In the genomic region with DNA sequence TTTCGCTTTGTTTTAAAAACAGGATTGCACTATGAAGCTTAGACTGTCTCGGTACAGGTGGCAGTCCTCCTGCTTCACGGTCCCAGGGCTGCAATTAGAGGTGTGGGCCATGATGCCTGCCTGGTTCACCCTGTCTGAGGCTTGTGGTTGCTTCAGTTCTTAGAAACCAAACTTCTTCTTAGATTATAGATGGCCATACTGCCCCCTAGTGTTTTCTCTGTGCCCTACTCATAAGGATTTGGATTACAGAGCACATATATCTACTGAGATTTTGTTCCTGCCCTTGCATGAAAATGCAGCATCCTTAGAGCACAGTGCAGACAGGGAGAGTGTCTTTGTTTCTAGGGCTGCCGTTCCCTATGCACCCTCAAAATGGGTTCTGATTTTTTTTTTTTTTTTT, we compare ENCODE assay signal across 8 mouse cellular contexts.
DNase-seq lines count a peak whose midpoint lies in the region; ATAC-seq and TF ChIP-seq lines count a peak whose summit lies in the region.

No protein-coding gene starts in this region.

- no peaks in the 10 kb centered on the region for H3K27me3 ChIP-seq in heart, adult 2 months (ENCODE audit: control insufficient read depth, insufficient read depth, low read length)
- H3K27me3 ChIP-seq in heart, embryonic 12.5 days (replicated peaks) = no peaks in the 10 kb centered on the region
- H3K27me3 ChIP-seq in hindbrain, embryonic 12.5 days = no peaks in the 10 kb centered on the region
- no peaks in the 10 kb centered on the region for H3K27me3 ChIP-seq in liver, embryonic 11.5 days (replicated peaks; ENCODE audit: control insufficient read depth, insufficient read depth, low read length)

- no peak overlapping the region for H3K9ac ChIP-seq in heart, adult 2 months (ENCODE audit: low read depth, low read length)
- H3K9ac ChIP-seq in heart, embryonic 12.5 days = no peak overlapping the region
- H3K9ac ChIP-seq in ES-E14 (ENCODE audit: insufficient read depth, low read depth, low read length, poor library complexity, severe bottlenecking) = no peak overlapping the region
- H3K9ac ChIP-seq in hindbrain, embryonic 12.5 days = no peak overlapping the region
- no peak overlapping the region for H3K9ac ChIP-seq in liver, embryonic 11.5 days (ENCODE audit: low read depth, low read length)

- intact Hi-C loops in heart, adult 2 months (cut with DNase I) = loop anchor here (1.0 to 5.0 kb wide), 3 partner anchors 38 to 192 kb away; a partner anchor contains a TSS

- H3K79me2 ChIP-seq in heart, adult 2 months (replicated peaks; ENCODE audit: control insufficient read depth, insufficient read depth, low read length) = no peaks in the 10 kb centered on the region; the same call in 1 of the 2 replicates

- DNase-seq in heart, adult 2 months = no peak
- DNase-seq in ES-E14 (ENCODE audit: low read depth, low spot score) = peak; percentile 54
- peak; percentile 78 for DNase-seq in embryo, embryonic 10 days (ENCODE audit: low spot score)
- no peak for DNase-seq in liver, embryonic 11.5 days (ENCODE audit: low spot score)
- peak; percentile 81 for DNase-seq in retina, postnatal 1 day
- no peak for DNase-seq in gastrocnemius, postnatal 25 days

- H3K36me3 ChIP-seq in heart, adult 2 months (ENCODE audit: control insufficient read depth, insufficient read depth, low read length) = no peaks in the 10 kb centered on the region
- no peaks in the 10 kb centered on the region for H3K36me3 ChIP-seq in heart, embryonic 12.5 days
- no peaks in the 10 kb centered on the region for H3K36me3 ChIP-seq in ES-E14 (ENCODE audit: control insufficient read depth, insufficient read depth, low read length, poor library complexity, severe bottlenecking)
- no peaks in the 10 kb centered on the region for H3K36me3 ChIP-seq in hindbrain, embryonic 12.5 days
- H3K36me3 ChIP-seq in liver, embryonic 11.5 days (ENCODE audit: control insufficient read depth, insufficient read depth, low read length) = no peaks in the 10 kb centered on the region

- H3K27ac ChIP-seq in heart, adult 2 months = no peak overlapping the region
- H3K27ac ChIP-seq in heart, embryonic 12.5 days (ENCODE audit: poor library complexity, severe bottlenecking) = no peak overlapping the region
- H3K27ac ChIP-seq in ES-E14 (ENCODE audit: insufficient read depth, low read depth, low read length, poor library complexity, severe bottlenecking) = no peak overlapping the region
- no peak overlapping the region for H3K27ac ChIP-seq in hindbrain, embryonic 12.5 days
- H3K27ac ChIP-seq in liver, embryonic 11.5 days (ENCODE audit: low read depth, low read length) = no peak overlapping the region

- no peak overlapping the region for H3K4me3 ChIP-seq in heart, adult 2 months
- H3K4me3 ChIP-seq in heart, embryonic 12.5 days = no peak overlapping the region
- H3K4me3 ChIP-seq in ES-E14 (ENCODE audit: insufficient read depth in 1 of 2, low read depth in 1 of 2, low read length in 2 of 2, poor library complexity in 1 of 2, severe bottlenecking in 1 of 2) = no peak overlapping the region
- H3K4me3 ChIP-seq in hindbrain, embryonic 12.5 days = no peak overlapping the region
- no peak overlapping the region for H3K4me3 ChIP-seq in liver, embryonic 11.5 days (ENCODE audit: low read depth, low read length)

- H3K4me1 ChIP-seq in heart, adult 2 months (ENCODE audit: control insufficient read depth, insufficient read depth, low read length) = peaks cover 5% of the 10 kb centered on the region
- peaks cover 29% of the 10 kb centered on the region for H3K4me1 ChIP-seq in heart, embryonic 12.5 days (replicated peaks)
- no peaks in the 10 kb centered on the region for H3K4me1 ChIP-seq in ES-E14 (ENCODE audit: control insufficient read depth in 2 of 2, insufficient read depth in 2 of 2, low read length in 2 of 2, poor library complexity in 1 of 2)
- peaks cover 14% of the 10 kb centered on the region for H3K4me1 ChIP-seq in hindbrain, embryonic 12.5 days
- peaks cover 10% of the 10 kb centered on the region for H3K4me1 ChIP-seq in liver, embryonic 11.5 days (replicated peaks; ENCODE audit: control insufficient read depth, insufficient read depth, low read length)

- ATAC-seq in heart, embryonic 12.5 days (ENCODE audit: insufficient number of reproducible peaks, low FRiP score) = no peak
- peak; percentile 46; the same call in 1 of the 2 replicates for ATAC-seq in hindbrain, embryonic 12.5 days (ENCODE audit: low FRiP score)
- ATAC-seq in liver, embryonic 11.5 days (replicated peaks; ENCODE audit: low FRiP score) = peak; percentile 36; the same call in 1 of the 2 replicates

- no peaks in the 10 kb centered on the region for H3K9me3 ChIP-seq in heart, embryonic 12.5 days (replicated peaks)
- H3K9me3 ChIP-seq in ES-E14 (ENCODE audit: control insufficient read depth, insufficient read depth, low read depth, low read length) = no peaks in the 10 kb centered on the region
- H3K9me3 ChIP-seq in hindbrain, embryonic 12.5 days (replicated peaks) = no peaks in the 10 kb centered on the region
- H3K9me3 ChIP-seq in liver, embryonic 11.5 days (ENCODE audit: control insufficient read depth, low read length) = no peaks in the 10 kb centered on the region

- TF ChIP-seq EP300 in heart, adult 2 months (IDR thresholded peaks at IDR 0.05; ENCODE audit: insufficient read depth, low read depth, low read length) = no peak

- WGBS in heart, adult 2 months = 50% methylated on average over 4 of the region's 4 CpGs
- 55% methylated on average over 4 of the region's 4 CpGs for WGBS in heart, embryonic 12.5 days
- WGBS in hindbrain, embryonic 12.5 days = 62% methylated on average over 4 of the region's 4 CpGs
- WGBS in liver, embryonic 11.5 days = 58% methylated on average over 4 of the region's 4 CpGs

- H3K4me2 ChIP-seq in heart, embryonic 12.5 days = no peak overlapping the region
- no peak overlapping the region for H3K4me2 ChIP-seq in hindbrain, embryonic 12.5 days (replicated peaks)
- H3K4me2 ChIP-seq in liver, embryonic 11.5 days = no peak overlapping the region

- in situ Hi-C loops in ES-E14 (cut with MboI; ENCODE audit: low sequenced_read_pairs in 2 of 2, unreplicated experiment in 2 of 2) = loop anchor here in 1 of 2 experiments (10.0 kb wide), 1 partner anchor 194 kb away; no protein-coding TSS in a partner anchor

- TF ChIP-seq CTCF in heart, adult 2 months (IDR thresholded peaks at IDR 0.05) = peak; percentile 81

- no peak for TF ChIP-seq POLR2A in heart, adult 2 months (IDR thresholded peaks at IDR 0.05; ENCODE audit: insufficient read depth, low read depth, low read length)

TF ChIP-seq in ES-E14, 5 proteins besides CTCF, POLR2A, EP300 and RAD21:
- no peak for TF ChIP-seq HCFC1 (IDR thresholded peaks at IDR 0.05; ENCODE audit: borderline replicate concordance, insufficient read depth, low read length)
- TF ChIP-seq MAFK (IDR thresholded peaks at IDR 0.05; ENCODE audit: insufficient read depth, low read depth, low read length) = no peak
- no peak for TF ChIP-seq CHD2 (IDR thresholded peaks at IDR 0.05; ENCODE audit: low read depth, low read length)
- 0 out of 2 replicates have a peak, but pooled peaks have one; percentile 17 for TF ChIP-seq ZC3H11A (IDR thresholded peaks at IDR 0.05; ENCODE audit: borderline replicate concordance, low read depth, low read length)
- TF ChIP-seq ZNF384 (IDR thresholded peaks at IDR 0.05; ENCODE audit: low read depth, low read length) = 0 out of 2 replicates have a peak, but pooled peaks have one; percentile 20
TF ChIP-seq in ES-E14: peak in this region for 2.

Comparison
In these comparisons a context has a peak if more than half of its experiments do, and no peak if none do; other contexts are left out.
1. DNase-seq: peak in ES-E14 (single experiment), embryo, embryonic 10 days (single experiment) and retina, postnatal 1 day (single experiment); none in heart, adult 2 months (0 of 2), liver, embryonic 11.5 days (single experiment) and gastrocnemius, postnatal 25 days (single experiment).